Mouse (Mus musculus) embryonic facial prominence, embryonic 12.5 days (tissue): ENCODE measurements at regions not wholly inside any gene's neighbourhood (a gene's known extent, or its start where the extent isn't known, plus 50 kb on each side); places are given as distances from the start of the nearest gene placed in this dataset.
A peak's percentile ranks its signal among the peaks of the same experiment; 100 is the strongest.

Experiments used
- ATAC-seq: fragments of 200-750 bp; cut with Nextera tagmentation; 2 replicates; pipeline ENCODE4 v1.8.0; 2017; ENCODE audit not compliant: insufficient number of reproducible peaks, insufficient read depth, low FRiP score, low TSS enrichment
- H3K27ac ChIP-seq: fragments of 300-500 bp; sonication (generic); 2 replicates; pipeline ENCODE4 v1.5.1; 2016; ENCODE audit warnings: mild to moderate bottlenecking
- H3K27me3 ChIP-seq: fragments of 300-500 bp; sonication (generic); 2 replicates; pipeline ENCODE4 v1.6.1; 2016; ENCODE audit warnings: mild to moderate bottlenecking, moderate library complexity
- H3K36me3 ChIP-seq: fragments of 300-500 bp; sonication (generic); 2 replicates; pipeline ENCODE4 v1.6.1; 2016; ENCODE audit warnings: mild to moderate bottlenecking
- H3K4me1 ChIP-seq: fragments of 300-500 bp; sonication (generic); 2 replicates; pipeline ENCODE4 v1.6.1; 2016
- H3K4me2 ChIP-seq: fragments of 300-500 bp; sonication (generic); replicated peaks from 2 replicates; pipeline ENCODE4 v1.6.1; 2016; ENCODE audit warnings: mild to moderate bottlenecking, moderate library complexity
- H3K4me3 ChIP-seq: fragments of 300-500 bp; sonication (generic); 2 replicates; pipeline ENCODE4 v1.5.1; 2016; ENCODE audit warnings: mild to moderate bottlenecking
- H3K9ac ChIP-seq: fragments of 300-500 bp; sonication (generic); 2 replicates; pipeline ENCODE4 v1.6.1; 2016; ENCODE audit warnings: mild to moderate bottlenecking, moderate library complexity
- H3K9me3 ChIP-seq: fragments of 300-500 bp; sonication (generic); 2 replicates; pipeline ENCODE4 v1.6.1; 2016; ENCODE audit warnings: mild to moderate bottlenecking, moderate library complexity
- WGBS: fragments of 180-500 bp; shearing (Covaris S2); methylation state at CpG from one replicate; pipeline ENCODE4 v1.1.7; 2016; 5-methylcytosine and 5-hydroxymethylcytosine counted together

- Histone ChIP-seq H3K4me3 (no peak overlapping the region), H3K4me2 (no peak overlapping the region), H3K27ac (no peak overlapping the region), H3K36me3 (no peaks in the 10 kb centered on the region), H3K27me3 (no peaks in the 10 kb centered on the region), H3K9me3 (peaks cover 3% of the 10 kb centered on the region; the same call in 1 of the 2 replicates), H3K9ac (no peak overlapping the region), H3K4me1 (no peaks in the 10 kb centered on the region)
- 80% methylated on average over 10 of the region's 10 CpGs for WGBS
- no peak for ATAC-seq
These were observed 566.6 kb upstream of the Epha6 start for GRCm38 (mm10) chr16:61171856-61172433.

DNA sequence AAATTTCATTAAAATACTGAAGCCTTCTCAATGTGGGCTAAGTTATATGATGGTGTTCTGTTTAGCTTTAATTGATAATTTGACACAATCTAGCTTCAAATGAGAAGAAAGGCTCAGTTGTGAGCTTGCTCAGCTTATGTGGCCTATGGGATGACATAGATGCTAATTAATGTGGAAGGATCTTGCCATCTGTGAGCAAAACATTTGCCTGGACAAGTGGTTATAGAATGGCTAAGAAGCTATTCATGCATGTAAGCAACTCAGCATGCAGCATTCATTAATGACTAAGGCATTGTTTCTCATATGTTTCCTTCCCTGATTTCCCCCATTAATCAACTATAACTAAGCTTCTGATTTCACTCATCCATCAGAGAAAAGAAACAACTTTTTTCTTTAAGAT is 532.8 kb upstream of the Epha6 start:
- ATAC-seq: 0 out of 2 replicates have a peak, but pooled peaks have one; percentile 47
- Histone ChIP-seq H3K4me1 (no peaks in the 10 kb centered on the region), H3K27ac (no peak overlapping the region), H3K36me3 (no peaks in the 10 kb centered on the region), H3K9ac (no peak overlapping the region), H3K27me3 (no peaks in the 10 kb centered on the region), H3K4me3 (no peak overlapping the region), H3K9me3 (no peaks in the 10 kb centered on the region), H3K4me2 (no peak overlapping the region)
